ENCODE assay signal across 8 mouse cellular contexts in the genomic region with DNA sequence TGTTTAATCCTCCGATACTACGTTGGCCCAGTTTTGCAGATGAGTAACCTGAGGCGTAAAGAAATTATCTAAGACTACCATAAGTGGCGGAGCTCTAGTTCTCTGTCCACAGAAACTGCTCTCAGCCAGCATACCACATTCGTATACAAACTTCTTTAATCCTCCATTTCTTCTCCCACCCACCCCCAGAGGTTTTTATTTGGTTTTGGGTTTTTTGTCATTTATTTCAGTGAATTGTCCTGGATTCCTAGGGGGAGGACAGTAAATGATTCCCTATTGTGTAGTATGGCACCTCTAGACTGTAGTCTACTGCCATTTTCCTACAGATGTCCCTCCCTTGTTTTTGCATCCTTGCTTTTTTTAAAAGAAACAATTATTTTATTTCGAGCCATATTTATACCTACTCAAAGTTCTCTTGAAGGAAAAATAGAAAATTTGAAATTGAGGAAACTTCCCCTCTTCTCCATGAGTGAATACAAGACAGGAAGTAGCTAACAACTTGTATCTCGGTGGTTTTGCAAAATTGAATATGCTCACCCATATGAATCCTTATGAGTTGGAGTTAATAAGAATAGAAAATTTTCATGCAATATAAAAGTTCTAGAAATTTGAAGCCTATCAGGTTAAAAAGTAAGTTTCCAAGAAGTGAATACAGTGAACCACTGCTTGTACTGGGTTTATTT. TPM values are rescaled to one million over a fixed set of nuclear protein-coding genes. Genes with fewer than 3 reads are reported as not detected.
DNase-seq lines count a peak whose midpoint lies in the region; ATAC-seq and TF ChIP-seq lines count a peak whose summit lies in the region.

No protein-coding gene starts in this region.

- peak overlapping the region; percentile 87 for H3K9ac ChIP-seq in heart, embryonic 15.5 days
- H3K9ac ChIP-seq in ES-E14 (ENCODE audit: insufficient read depth, low read depth, low read length, poor library complexity, severe bottlenecking) = peak overlapping the region; percentile 93
- H3K9ac ChIP-seq in forebrain, embryonic 11.5 days (ENCODE audit: low read length) = peak overlapping the region; percentile 83
- H3K9ac ChIP-seq in liver, embryonic 16.5 days (ENCODE audit: low read depth, low read length) = peak overlapping the region; percentile 93

- H3K36me3 ChIP-seq in heart, embryonic 15.5 days = no peaks in the 10 kb centered on the region
- peaks cover 3% of the 10 kb centered on the region; the same call in 1 of the 2 replicates for H3K36me3 ChIP-seq in ES-E14 (ENCODE audit: control insufficient read depth, insufficient read depth, low read length, poor library complexity, severe bottlenecking)
- no peaks in the 10 kb centered on the region for H3K36me3 ChIP-seq in forebrain, embryonic 11.5 days (ENCODE audit: control insufficient read depth, insufficient read depth, low read length)
- no peaks in the 10 kb centered on the region for H3K36me3 ChIP-seq in liver, embryonic 16.5 days (ENCODE audit: control insufficient read depth, insufficient read depth)

- DNase-seq in heart, postnatal 36 days = no peak
- DNase-seq in ES-E14 (ENCODE audit: low read depth, low spot score) = peak; percentile 7
- DNase-seq in forebrain, embryonic 11.5 days (ENCODE audit: low spot score) = no peak
- no peak for DNase-seq in Muller cell, postnatal 12 days (ENCODE audit: inconsistent ontology term)
- no peak for DNase-seq in ovary, postnatal 36 days (ENCODE audit: low spot score)
- no peak for DNase-seq in adrenal gland, postnatal 25 days

- intact Hi-C loops in heart, postnatal 36 days (cut with DNase I) = loop anchor here (1.0 kb wide), 1 partner anchor 108 kb away; no protein-coding TSS in a partner anchor

- H3K4me2 ChIP-seq in heart, embryonic 15.5 days = peak overlapping the region; percentile 61
- H3K4me2 ChIP-seq in forebrain, embryonic 11.5 days (ENCODE audit: low read depth, low read length, severe bottlenecking) = peak overlapping the region; percentile 67
- peak overlapping the region; percentile 78 for H3K4me2 ChIP-seq in liver, embryonic 16.5 days (ENCODE audit: low read depth, low read length)

- H3K27me3 ChIP-seq in heart, embryonic 15.5 days = no peaks in the 10 kb centered on the region
- no peaks in the 10 kb centered on the region for H3K27me3 ChIP-seq in forebrain, embryonic 11.5 days (ENCODE audit: control insufficient read depth, insufficient read depth, low read length)
- H3K27me3 ChIP-seq in liver, embryonic 16.5 days (ENCODE audit: control insufficient read depth, insufficient read depth, low read depth, low read length) = no peaks in the 10 kb centered on the region

- in situ Hi-C loops in ES-E14 (cut with MboI; ENCODE audit: low sequenced_read_pairs in 2 of 2, unreplicated experiment in 2 of 2) = no loop called here

- peak overlapping the region; percentile 75 for H3K4me3 ChIP-seq in heart, embryonic 15.5 days
- H3K4me3 ChIP-seq in ES-E14 (ENCODE audit: insufficient read depth in 1 of 2, low read depth in 1 of 2, low read length in 2 of 2, poor library complexity in 1 of 2, severe bottlenecking in 1 of 2) = peak overlapping the region; percentile 63 to 86
- peak overlapping the region; percentile 79 for H3K4me3 ChIP-seq in forebrain, embryonic 11.5 days (ENCODE audit: low read depth, low read length)
- peak overlapping the region; percentile 88 for H3K4me3 ChIP-seq in liver, embryonic 16.5 days (ENCODE audit: low read depth, low read length)

- H3K27ac ChIP-seq in heart, embryonic 15.5 days = peak overlapping the region; percentile 94
- peak overlapping the region; percentile 95 for H3K27ac ChIP-seq in ES-E14 (ENCODE audit: insufficient read depth, low read depth, low read length, poor library complexity, severe bottlenecking)
- H3K27ac ChIP-seq in forebrain, embryonic 11.5 days (ENCODE audit: low read depth, low read length) = peak overlapping the region; percentile 78; the same call in 1 of the 2 replicates
- peak overlapping the region; percentile 95 for H3K27ac ChIP-seq in liver, embryonic 16.5 days (ENCODE audit: low read length)

- H3K9me3 ChIP-seq in heart, embryonic 15.5 days (replicated peaks) = no peaks in the 10 kb centered on the region
- no peaks in the 10 kb centered on the region for H3K9me3 ChIP-seq in ES-E14 (ENCODE audit: control insufficient read depth, insufficient read depth, low read depth, low read length)
- H3K9me3 ChIP-seq in forebrain, embryonic 11.5 days (ENCODE audit: control insufficient read depth, low read length) = no peaks in the 10 kb centered on the region
- H3K9me3 ChIP-seq in liver, embryonic 16.5 days (replicated peaks; ENCODE audit: control insufficient read depth, low read length) = no peaks in the 10 kb centered on the region

- H3K4me1 ChIP-seq in heart, embryonic 15.5 days (replicated peaks) = peaks cover 7% of the 10 kb centered on the region
- H3K4me1 ChIP-seq in ES-E14 (ENCODE audit: control insufficient read depth in 2 of 2, insufficient read depth in 2 of 2, low read length in 2 of 2, poor library complexity in 1 of 2) = peaks cover 3 to 14% of the 10 kb centered on the region in 2 experiments
- no peaks in the 10 kb centered on the region for H3K4me1 ChIP-seq in forebrain, embryonic 11.5 days (replicated peaks; ENCODE audit: control insufficient read depth, insufficient read depth, low read length)
- H3K4me1 ChIP-seq in liver, embryonic 16.5 days (ENCODE audit: control insufficient read depth, low read depth, low read length) = peaks cover 6% of the 10 kb centered on the region

- 6% methylated on average over 7 of the region's 7 CpGs for WGBS in heart, embryonic 15.5 days
- WGBS in forebrain, embryonic 11.5 days = 16% methylated on average over 7 of the region's 7 CpGs
- WGBS in liver, embryonic 16.5 days (ENCODE audit: insufficient replicate concordance) = 1% methylated on average over 7 of the region's 7 CpGs

- ATAC-seq in heart, embryonic 15.5 days (replicated peaks; ENCODE audit: insufficient number of reproducible peaks, insufficient read depth, low FRiP score, low read depth) = no peak
- no peak for ATAC-seq in forebrain, embryonic 11.5 days (replicated peaks; ENCODE audit: low FRiP score)
- ATAC-seq in liver, embryonic 16.5 days (ENCODE audit: low read depth) = no peak

TF ChIP-seq in ES-E14, 5 proteins besides CTCF, POLR2A, EP300 and RAD21:
- TF ChIP-seq ZNF384 (IDR thresholded peaks at IDR 0.05; ENCODE audit: low read depth, low read length) = no peak
- TF ChIP-seq HCFC1 (IDR thresholded peaks at IDR 0.05; ENCODE audit: borderline replicate concordance, insufficient read depth, low read length) = no peak
- TF ChIP-seq CHD2 (IDR thresholded peaks at IDR 0.05; ENCODE audit: low read depth, low read length) = no peak
- no peak for TF ChIP-seq ZC3H11A (IDR thresholded peaks at IDR 0.05; ENCODE audit: borderline replicate concordance, low read depth, low read length)
- no peak for TF ChIP-seq MAFK (IDR thresholded peaks at IDR 0.05; ENCODE audit: insufficient read depth, low read depth, low read length)

RNA-seq across cellular contexts. Expression of gene Sugct, which starts 0.7 kb away (rescaled TPM):
- polyA plus RNA-seq in heart, embryonic 15.5 days (2015; fragmentation: Nextera tagmentation; extraction: Ambion mirVana) = 6.0 and 6.6 TPM in 2 replicates
- total RNA-seq in heart, postnatal 36 days (2021) = under 1 TPM; 0.78 to 0.98 TPM
- 0.37 and 0.80 TPM in 2 replicates for total RNA-seq in ES-E14 (2012; rRNA removed)
- polyA plus RNA-seq in forebrain, embryonic 11.5 days (2014; fragmentation: Nextera tagmentation; extraction: Ambion mirVana) = 2.1 and 3.6 TPM in 2 replicates
- 5.6 and 5.8 TPM in 2 replicates for polyA plus RNA-seq in liver, embryonic 16.5 days (2015; fragmentation: Nextera tagmentation; extraction: Ambion mirVana)
- total RNA-seq in adrenal gland, postnatal 25 days (2021) = 5.6 and 7.7 TPM in 2 replicates

RNA-seq across cellular contexts. Expression of gene Mplkip, which starts 1.0 kb away (rescaled TPM):
- polyA plus RNA-seq in heart, embryonic 15.5 days (2015; fragmentation: Nextera tagmentation; extraction: Ambion mirVana) = 22.6 and 29.3 TPM in 2 replicates
- 1 to 10 TPM; 5.7 TPM for total RNA-seq in heart, postnatal 36 days (2021)
- total RNA-seq in ES-E14 (2012; rRNA removed) = 8.5 and 11.5 TPM in 2 replicates
- 50.7 and 52.7 TPM in 2 replicates for polyA plus RNA-seq in forebrain, embryonic 11.5 days (2014; fragmentation: Nextera tagmentation; extraction: Ambion mirVana)
- 16.2 and 18.7 TPM in 2 replicates for polyA plus RNA-seq in liver, embryonic 16.5 days (2015; fragmentation: Nextera tagmentation; extraction: Ambion mirVana)
- total RNA-seq in adrenal gland, postnatal 25 days (2021) = 23.3 and 29.0 TPM in 2 replicates
